Mouse (Mus musculus) limb, embryonic 12.5 days (tissue): ENCODE results near the gene Tfr2. TPM values are rescaled to one million over a fixed set of nuclear protein-coding genes. Genes with fewer than 3 reads are reported as not detected.

Experiments used
- ATAC-seq: fragments of 200-750 bp; cut with Nextera tagmentation; 2 replicates; pipeline ENCODE4 v1.8.0; 2017; ENCODE audit warnings: low read depth, moderate TSS enrichment; ENCODE audit not compliant: insufficient number of reproducible peaks, insufficient read depth, low FRiP score, low TSS enrichment
- H3K27ac ChIP-seq: fragments of 300-500 bp; sonication (generic); 2 replicates; pipeline ENCODE4 v1.5.1; 2016; ENCODE audit warnings: mild to moderate bottlenecking, moderate library complexity
- H3K27me3 ChIP-seq: fragments of 300-500 bp; sonication (generic); 2 replicates; pipeline ENCODE4 v1.6.1; 2016; ENCODE audit warnings: mild to moderate bottlenecking, moderate library complexity
- H3K36me3 ChIP-seq: fragments of 300-500 bp; sonication (generic); 2 replicates; pipeline ENCODE4 v1.6.1; 2016; ENCODE audit warnings: mild to moderate bottlenecking, moderate library complexity
- H3K4me1 ChIP-seq: fragments of 300-500 bp; sonication (generic); replicated peaks from 2 replicates; pipeline ENCODE4 v1.6.1; 2016
- H3K4me2 ChIP-seq: fragments of 300-500 bp; sonication (generic); 2 replicates; pipeline ENCODE4 v1.6.1; 2016; ENCODE audit warnings: mild to moderate bottlenecking, moderate library complexity
- H3K4me3 ChIP-seq: fragments of 300-500 bp; sonication (generic); replicated peaks from 2 replicates; pipeline ENCODE4 v1.5.1; 2016; ENCODE audit warnings: mild to moderate bottlenecking
- H3K9ac ChIP-seq: fragments of 300-500 bp; sonication (generic); replicated peaks from 2 replicates; pipeline ENCODE4 v1.6.1; 2016; ENCODE audit warnings: mild to moderate bottlenecking, moderate library complexity
- H3K9me3 ChIP-seq: fragments of 300-500 bp; sonication (generic); 2 replicates; pipeline ENCODE4 v1.6.1; 2016; ENCODE audit warnings: mild to moderate bottlenecking, moderate library complexity
- WGBS: fragments of 180-500 bp; shearing (Covaris S2); methylation state at CpG from one replicate; pipeline ENCODE4 v1.1.7; 2016; 5-methylcytosine and 5-hydroxymethylcytosine counted together
- microRNA-seq: library from miRNA; unstranded; fragments of <30 nt; microRNA quantifications from one replicate; pipeline ENCODE4, GENCODE M21; 2017
- polyA plus RNA-seq: library from polyadenylated mRNA; unstranded; fragments of >200 nt; fragmentation: Nextera tagmentation; extraction: Ambion mirVana; gene quantifications from 2 replicates; pipeline ENCODE4 v1.2.1, GENCODE M21; 2016

The Tfr2 gene
- polyA plus RNA-seq, 1 experiment from 2014 or later, result 0.68 TPM

GRCm38 (mm10) chr5:137627991-137628390 is 58.4 kb downstream of the Tfr2 start:
- H3K27ac ChIP-seq, result peak overlapping the region; percentile 87
- peak overlapping the region; percentile 59 for H3K4me2 ChIP-seq
- whole genome bisulfite sequencing, result 6% methylated on average over 9 of the region's 9 CpGs
- H3K9ac ChIP-seq, result peak overlapping the region; percentile 46
- H3K4me1 ChIP-seq, result peaks cover 38% of the 10 kb centered on the region
- H3K36me3 ChIP-seq, result peaks cover 14% of the 10 kb centered on the region
- no peaks in the 10 kb centered on the region for H3K9me3 ChIP-seq
- peak overlapping the region; percentile 79 for H3K4me3 ChIP-seq
- no peaks in the 10 kb centered on the region for H3K27me3 ChIP-seq
- ATAC-seq, result no peak

GRCm38 (mm10) chr5:137628498-137629305 is 59.1 kb downstream of the Tfr2 start, which contains the start of the genes Fbxo24, Lrch4 and Gm20605:
Fbxo24 (minus strand) TSS chr5:137629002.
Lrch4 (plus strand) TSS chr5:137629121.
Gm20605 (plus strand) TSS chr5:137629175.
- Histone ChIP-seq H3K9ac (peak within 1 kb of the TSS; percentile 79), H3K4me1 (peaks cover 38% of the 10 kb centered on the region), H3K4me3 (peak within 1 kb of the TSS; percentile 79), H3K4me2 (peak within 1 kb of the TSS; percentile 82), H3K9me3 (no peaks in the 10 kb centered on the region), H3K27ac (peak within 1 kb of the TSS; percentile 92), H3K36me3 (peaks cover 21% of the 10 kb centered on the region), H3K27me3 (no peaks in the 10 kb centered on the region)
- ATAC-seq, result peak; percentile 98
- WGBS, result under 1% methylated on average over 44 of the region's 46 CpGs

GRCm38 (mm10) chr5:137629306-137629721 is 59.7 kb downstream of the Tfr2 start:
- Histone ChIP-seq H3K9ac (peak overlapping the region; percentile 79), H3K4me3 (peak overlapping the region; percentile 79), H3K27ac (peak overlapping the region; percentile 92), H3K27me3 (no peaks in the 10 kb centered on the region), H3K4me2 (peak overlapping the region; percentile 82), H3K4me1 (peaks cover 38% of the 10 kb centered on the region), H3K36me3 (peaks cover 27% of the 10 kb centered on the region), H3K9me3 (no peaks in the 10 kb centered on the region)
- under 1% methylated on average over 23 of the region's 23 CpGs for WGBS
- peak; percentile 15; the same call in 1 of the 2 replicates for ATAC-seq

GRCm38 (mm10) chr5:137629906-137630545 is 60.4 kb downstream of the Tfr2 start:
- Histone ChIP-seq H3K9me3 (no peaks in the 10 kb centered on the region), H3K27me3 (no peaks in the 10 kb centered on the region), H3K4me2 (peak overlapping the region; percentile 82), H3K9ac (peak overlapping the region; percentile 79), H3K4me3 (peak overlapping the region; percentile 79), H3K27ac (peak overlapping the region; percentile 92), H3K4me1 (peaks cover 34% of the 10 kb centered on the region), H3K36me3 (peaks cover 33% of the 10 kb centered on the region)
- WGBS, result 18% methylated on average over 6 of the region's 6 CpGs
- no peak for ATAC-seq

- WGBS, result 24% methylated on average over 3 of the region's 3 CpGs
- peak overlapping the region; percentile 92 for H3K27ac ChIP-seq
- H3K4me1 ChIP-seq, result peaks cover 34% of the 10 kb centered on the region
- peak overlapping the region; percentile 82 for H3K4me2 ChIP-seq
- H3K36me3 ChIP-seq, result peaks cover 39% of the 10 kb centered on the region
- H3K9ac ChIP-seq, result peak overlapping the region; percentile 79
- no peak for ATAC-seq
- H3K27me3 ChIP-seq, result no peaks in the 10 kb centered on the region
- H3K4me3 ChIP-seq, result peak overlapping the region; percentile 79
- no peaks in the 10 kb centered on the region for H3K9me3 ChIP-seq
Observed at GRCm38 (mm10) chr5:137630602-137631001, 61.0 kb downstream of the Tfr2 start.

GRCm38 (mm10) chr5:137631171-137631570 is 61.5 kb downstream of the Tfr2 start:
- Histone ChIP-seq H3K36me3 (peaks cover 45% of the 10 kb centered on the region), H3K9ac (peak overlapping the region; percentile 79; the same call in 1 of the 2 replicates), H3K4me1 (peaks cover 34% of the 10 kb centered on the region), H3K27ac (peak overlapping the region; percentile 92), H3K27me3 (no peaks in the 10 kb centered on the region), H3K4me2 (peak overlapping the region; percentile 82), H3K4me3 (peak overlapping the region; percentile 79), H3K9me3 (no peaks in the 10 kb centered on the region)
- 68% methylated on average over 9 of the region's 9 CpGs for WGBS
- ATAC-seq, result no peak

GRCm38 (mm10) chr5:137631591-137631990 is 62.0 kb downstream of the Tfr2 start:
- Histone ChIP-seq H3K4me1 (peaks cover 34% of the 10 kb centered on the region), H3K9ac (0 out of 2 replicates have a peak overlapping the region, but pooled peaks have one; percentile 79), H3K36me3 (peaks cover 49% of the 10 kb centered on the region), H3K4me3 (peak overlapping the region; percentile 79; the same call in 1 of the 2 replicates), H3K9me3 (no peaks in the 10 kb centered on the region), H3K27ac (peak overlapping the region; percentile 92), H3K27me3 (no peaks in the 10 kb centered on the region), H3K4me2 (peak overlapping the region; percentile 82)
- WGBS, result 71% methylated on average over 4 of the region's 4 CpGs
- no peak for ATAC-seq

- 0 out of 2 replicates have a peak overlapping the region, but pooled peaks have one; percentile 8 for H3K9ac ChIP-seq
- peaks cover 34% of the 10 kb centered on the region for H3K4me1 ChIP-seq
- ATAC-seq, result no peak
- no peaks in the 10 kb centered on the region for H3K27me3 ChIP-seq
- no peak overlapping the region for H3K27ac ChIP-seq
- H3K4me3 ChIP-seq, result no peak overlapping the region
- WGBS, result 81% methylated on average over 12 of the region's 12 CpGs
- peaks cover 68% of the 10 kb centered on the region for H3K36me3 ChIP-seq
- no peak overlapping the region for H3K4me2 ChIP-seq
- no peaks in the 10 kb centered on the region for H3K9me3 ChIP-seq
Observed at GRCm38 (mm10) chr5:137633397-137634084, 63.9 kb downstream of the Tfr2 start.

Small RNA genes lying within 50 kb of the gene (microRNA-seq; reads per million reads assigned to microRNA genes)
- not detected for gene Mir6418

Other genes starting within 250 kb of the Tfr2 start
- gene Slc12a9, start 236.2 kb upstream of the Tfr2 start, polyA plus RNA-seq, result 13.8 and 16.3 TPM in 2 replicates
- gene Ephb4, start 219.7 kb upstream of the Tfr2 start, polyA plus RNA-seq, result 86.9 and 99.6 TPM in 2 replicates
- 0.04 and 0.08 TPM in 2 replicates for gene Zan, start 92.8 kb upstream of the Tfr2 start, polyA plus RNA-seq
- 48.0 and 52.7 TPM in 2 replicates for gene Pop7, start 67.3 kb upstream of the Tfr2 start, polyA plus RNA-seq
- 17.0 and 17.7 TPM in 2 replicates for gene Gigyf1, start 51.3 kb upstream of the Tfr2 start, polyA plus RNA-seq
- 0.71 TPM in 1 of 2 replicates, not detected in the other for gene Epo, start 36.6 kb upstream of the Tfr2 start, polyA plus RNA-seq
- 337 and 349 TPM in 2 replicates for gene Gnb2, start 36.3 kb upstream of the Tfr2 start, polyA plus RNA-seq
- 0.68 TPM in 1 of 2 replicates, not detected in the other for gene Actl6b, start 16.3 kb upstream of the Tfr2 start, polyA plus RNA-seq
- 21.1 and 28.5 TPM in 2 replicates for gene Mospd3, start 31.2 kb downstream of the Tfr2 start, polyA plus RNA-seq
- gene Pcolce, start 43.9 kb downstream of the Tfr2 start, polyA plus RNA-seq, result 128 and 135 TPM in 2 replicates
- gene Fbxo24, start 59.2 kb downstream of the Tfr2 start, polyA plus RNA-seq, result 0.20 and 0.31 TPM in 2 replicates
- gene Lrch4, start 59.3 kb downstream of the Tfr2 start, polyA plus RNA-seq, result 36.0 and 37.6 TPM in 2 replicates
- gene Gm20605, start 59.3 kb downstream of the Tfr2 start, polyA plus RNA-seq, result 8.4 and 9.7 TPM in 2 replicates
- gene Sap25, start 71.5 kb downstream of the Tfr2 start, polyA plus RNA-seq, result 8.0 and 9.7 TPM in 2 replicates
- 0.20 and 0.64 TPM in 2 replicates for gene Irs3, start 75.9 kb downstream of the Tfr2 start, polyA plus RNA-seq
- gene Agfg2, start 114.9 kb downstream of the Tfr2 start, polyA plus RNA-seq, result 22.8 and 23.1 TPM in 2 replicates
- 3.8 and 4.5 TPM in 2 replicates for gene Nyap1, start 171.8 kb downstream of the Tfr2 start, polyA plus RNA-seq
- gene Tsc22d4, start 175.9 kb downstream of the Tfr2 start, polyA plus RNA-seq, result 127 and 128 TPM in 2 replicates
- 47.6 and 52.1 TPM in 2 replicates for gene Ppp1r35, start 209.0 kb downstream of the Tfr2 start, polyA plus RNA-seq
- gene Mepce, start 217.8 kb downstream of the Tfr2 start, polyA plus RNA-seq, result 12.5 and 14.2 TPM in 2 replicates
- gene Zcwpw1, start 218.0 kb downstream of the Tfr2 start, polyA plus RNA-seq, result 28.9 and 29.9 TPM in 2 replicates